Mouse (Mus musculus) cerebellum, postnatal 14 days (tissue): Measurements from ENCODE around the gene Zswim2.
"Not testable (repeated sequence)": the region's sequence is repeated elsewhere in the genome, so short reads cannot be mapped to it uniquely, and the experiment has no call there.

Experiments
- DNase-seq, 2 experiments: peaks; one replicate each; pipeline ENCODE4 v3.0.0; 2021; ENCODE audit warnings: mixed read lengths in 2 of 2

The Zswim2 gene

GRCm38 (mm10) chr2:83940931-83941361, at the start of gene Zswim2:
Gene Zswim2 (minus strand): TSS chr2:83941228.
- peak; percentile 76 to 77 for DNase-seq

DNA sequence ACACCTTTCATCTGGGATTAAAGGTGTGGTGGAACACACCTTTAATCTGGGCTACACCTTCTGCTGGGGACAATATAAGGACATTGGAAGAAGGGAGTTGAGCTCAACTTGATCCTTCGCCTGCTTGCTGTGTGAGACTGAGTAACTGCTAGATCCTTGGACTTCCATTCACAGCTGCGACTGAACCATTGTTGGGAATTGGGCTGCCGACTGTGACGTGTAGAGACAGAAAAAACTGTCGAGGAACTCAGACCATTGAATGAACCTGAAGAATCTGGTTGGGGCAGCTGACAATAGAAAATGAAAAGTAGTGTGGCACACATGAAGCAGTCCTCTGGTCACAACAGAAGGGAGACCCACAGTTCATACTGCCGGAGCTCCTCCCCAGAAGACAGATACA, 49.2 kb upstream of the Zswim2 start, which contains the start of gene Gm13691:
Gene Gm13691, plus strand, starts transcription at position 301 of the 400 bp plus-strand sequence.
- DNase-seq, result not testable (repeated sequence)

DNA sequence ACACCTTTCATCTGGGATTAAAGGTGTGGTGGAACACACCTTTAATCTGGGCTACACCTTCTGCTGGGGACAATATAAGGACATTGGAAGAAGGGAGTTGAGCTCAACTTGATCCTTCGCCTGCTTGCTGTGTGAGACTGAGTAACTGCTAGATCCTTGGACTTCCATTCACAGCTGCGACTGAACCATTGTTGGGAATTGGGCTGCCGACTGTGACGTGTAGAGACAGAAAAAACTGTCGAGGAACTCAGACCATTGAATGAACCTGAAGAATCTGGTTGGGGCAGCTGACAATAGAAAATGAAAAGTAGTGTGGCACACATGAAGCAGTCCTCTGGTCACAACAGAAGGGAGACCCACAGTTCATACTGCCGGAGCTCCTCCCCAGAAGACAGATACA, 43.4 kb upstream of the Zswim2 start, which contains the start of gene Gm13697:
Gene Gm13697, plus strand, starts transcription at position 301 of the 400 bp plus-strand sequence.
- DNase-seq, result not testable (repeated sequence)

DNA sequence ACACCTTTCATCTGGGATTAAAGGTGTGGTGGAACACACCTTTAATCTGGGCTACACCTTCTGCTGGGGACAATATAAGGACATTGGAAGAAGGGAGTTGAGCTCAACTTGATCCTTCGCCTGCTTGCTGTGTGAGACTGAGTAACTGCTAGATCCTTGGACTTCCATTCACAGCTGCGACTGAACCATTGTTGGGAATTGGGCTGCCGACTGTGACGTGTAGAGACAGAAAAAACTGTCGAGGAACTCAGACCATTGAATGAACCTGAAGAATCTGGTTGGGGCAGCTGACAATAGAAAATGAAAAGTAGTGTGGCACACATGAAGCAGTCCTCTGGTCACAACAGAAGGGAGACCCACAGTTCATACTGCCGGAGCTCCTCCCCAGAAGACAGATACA, 37.6 kb upstream of the Zswim2 start, which contains the start of gene Gm13694:
Gene Gm13694, plus strand, starts transcription at position 301 of the 400 bp plus-strand sequence.
- DNase-seq, result not testable (repeated sequence)

DNA sequence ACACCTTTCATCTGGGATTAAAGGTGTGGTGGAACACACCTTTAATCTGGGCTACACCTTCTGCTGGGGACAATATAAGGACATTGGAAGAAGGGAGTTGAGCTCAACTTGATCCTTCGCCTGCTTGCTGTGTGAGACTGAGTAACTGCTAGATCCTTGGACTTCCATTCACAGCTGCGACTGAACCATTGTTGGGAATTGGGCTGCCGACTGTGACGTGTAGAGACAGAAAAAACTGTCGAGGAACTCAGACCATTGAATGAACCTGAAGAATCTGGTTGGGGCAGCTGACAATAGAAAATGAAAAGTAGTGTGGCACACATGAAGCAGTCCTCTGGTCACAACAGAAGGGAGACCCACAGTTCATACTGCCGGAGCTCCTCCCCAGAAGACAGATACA, 31.8 kb upstream of the Zswim2 start, which contains the start of gene Gm13696:
Gene Gm13696, plus strand, starts transcription at position 301 of the 400 bp plus-strand sequence.
- not testable (repeated sequence) for DNase-seq

DNA sequence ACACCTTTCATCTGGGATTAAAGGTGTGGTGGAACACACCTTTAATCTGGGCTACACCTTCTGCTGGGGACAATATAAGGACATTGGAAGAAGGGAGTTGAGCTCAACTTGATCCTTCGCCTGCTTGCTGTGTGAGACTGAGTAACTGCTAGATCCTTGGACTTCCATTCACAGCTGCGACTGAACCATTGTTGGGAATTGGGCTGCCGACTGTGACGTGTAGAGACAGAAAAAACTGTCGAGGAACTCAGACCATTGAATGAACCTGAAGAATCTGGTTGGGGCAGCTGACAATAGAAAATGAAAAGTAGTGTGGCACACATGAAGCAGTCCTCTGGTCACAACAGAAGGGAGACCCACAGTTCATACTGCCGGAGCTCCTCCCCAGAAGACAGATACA, 26.0 kb upstream of the Zswim2 start, which contains the start of gene Gm13695:
Gene Gm13695, plus strand, starts transcription at position 301 of the 400 bp plus-strand sequence.
- DNase-seq, result not testable (repeated sequence)

DNA sequence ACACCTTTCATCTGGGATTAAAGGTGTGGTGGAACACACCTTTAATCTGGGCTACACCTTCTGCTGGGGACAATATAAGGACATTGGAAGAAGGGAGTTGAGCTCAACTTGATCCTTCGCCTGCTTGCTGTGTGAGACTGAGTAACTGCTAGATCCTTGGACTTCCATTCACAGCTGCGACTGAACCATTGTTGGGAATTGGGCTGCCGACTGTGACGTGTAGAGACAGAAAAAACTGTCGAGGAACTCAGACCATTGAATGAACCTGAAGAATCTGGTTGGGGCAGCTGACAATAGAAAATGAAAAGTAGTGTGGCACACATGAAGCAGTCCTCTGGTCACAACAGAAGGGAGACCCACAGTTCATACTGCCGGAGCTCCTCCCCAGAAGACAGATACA, 20.2 kb upstream of the Zswim2 start, which contains the start of gene Gm13693:
Gene Gm13693, plus strand, starts transcription at position 301 of the 400 bp plus-strand sequence.
- DNase-seq, result not testable (repeated sequence)

GRCm38 (mm10) chr2:83955393-83955792, 14.4 kb upstream of the Zswim2 start, which contains the start of gene Gm13698:
Gene Gm13698 (plus strand): TSS chr2:83955693.
- DNase-seq, result not testable (repeated sequence)

DNA sequence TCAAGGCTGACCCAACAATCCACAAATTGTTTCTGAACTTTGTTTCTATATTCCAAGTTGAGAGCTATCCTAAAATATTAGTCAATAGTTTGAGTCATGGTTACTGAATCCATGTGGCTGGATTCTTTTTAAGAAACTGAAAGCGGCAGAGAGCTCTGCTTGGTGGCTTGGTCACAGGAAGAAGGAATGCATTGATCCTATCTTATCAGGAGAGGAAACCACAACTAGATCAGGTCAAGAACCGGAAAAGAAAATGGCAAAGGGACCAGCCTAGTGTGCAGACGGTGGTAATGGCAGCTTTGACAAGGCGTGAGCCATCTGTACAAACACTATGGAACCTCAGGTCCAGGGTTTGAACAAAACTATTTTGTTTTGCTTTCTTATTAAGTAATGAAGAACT, 764 bp upstream of the Zswim2 start:
- no peak for DNase-seq

- DNase-seq, result peak in 1 of 2 experiments; percentile 5
Observed at GRCm38 (mm10) chr2:83941378-83941777, 350 bp upstream of the Zswim2 start.

- no peak for DNase-seq
Observed at GRCm38 (mm10) chr2:83929478-83930088, 11.4 kb downstream of the Zswim2 start.

GRCm38 (mm10) chr2:83901896-83902540, 39.0 kb downstream of the Zswim2 start:
- DNase-seq, result no peak

DNA sequence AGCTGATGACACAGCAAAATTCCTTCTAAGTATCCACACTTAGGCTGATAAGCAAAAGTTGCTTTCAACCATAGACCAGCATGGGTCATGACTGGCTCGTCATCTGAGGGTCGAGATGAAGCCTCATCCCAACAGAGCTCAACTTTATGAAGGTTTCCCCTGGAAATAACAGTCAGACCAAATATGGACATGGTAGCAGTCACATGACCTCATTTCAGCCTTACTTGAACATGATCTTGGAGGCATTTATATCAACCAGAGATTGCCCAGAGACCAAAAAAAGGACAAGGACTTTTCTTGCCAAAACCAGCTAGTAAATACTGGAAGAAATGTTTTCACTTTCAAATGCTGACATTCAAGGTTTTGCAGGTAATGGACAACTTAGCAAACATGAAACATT, 47.3 kb downstream of the Zswim2 start:
- DNase-seq, result no peak

- DNase-seq, result peak in 1 of 2 experiments; percentile 8
Observed at GRCm38 (mm10) chr2:83883850-83884420, 57.1 kb downstream of the Zswim2 start.
